Mouse (Mus musculus): ENCODE measurements at regions not wholly inside any gene's neighbourhood (a gene's known extent, or its start where the extent isn't known, plus 50 kb on each side); places are given as distances from the start of the nearest gene placed in this dataset.

GRCm38 (mm10) chr8:12075943-12076342, 202.7 kb upstream of the A230072I06Rik start:
- no peak for DNase-seq

- DNase-seq: no peak
These were observed 201.7 kb upstream of the A230072I06Rik start for GRCm38 (mm10) chr8:12076811-12077375.

GRCm38 (mm10) chr8:12077896-12078295, 200.7 kb upstream of the A230072I06Rik start:
- DNase-seq: no peak

GRCm38 (mm10) chr8:12078679-12079566, 199.7 kb upstream of the A230072I06Rik start:
- no peak for DNase-seq

- DNase-seq: no peak
These were observed 197.1 kb upstream of the A230072I06Rik start for GRCm38 (mm10) chr8:12081536-12081935.

- no peak for DNase-seq
These were observed 191.3 kb upstream of the A230072I06Rik start for GRCm38 (mm10) chr8:12087192-12087800.

GRCm38 (mm10) chr8:12100145-12100544, 178.5 kb upstream of the A230072I06Rik start:
- no peak for DNase-seq

GRCm38 (mm10) chr8:12103296-12103695, 175.3 kb upstream of the A230072I06Rik start:
- no peak for DNase-seq

- DNase-seq: no peak
These were observed 173.3 kb upstream of the A230072I06Rik start for GRCm38 (mm10) chr8:12105106-12105901.

GRCm38 (mm10) chr8:12108578-12108977, 170.0 kb upstream of the A230072I06Rik start:
- DNase-seq: no peak

- no peak for DNase-seq
These were observed 167.0 kb upstream of the A230072I06Rik start for GRCm38 (mm10) chr8:12111626-12112025.

- DNase-seq: no peak
These were observed 165.6 kb upstream of the A230072I06Rik start for GRCm38 (mm10) chr8:12113023-12113422.

GRCm38 (mm10) chr8:12126374-12127001, 152.1 kb upstream of the A230072I06Rik start:
- DNase-seq: peak; percentile 42 to 52

- peak; percentile 18 to 38 for DNase-seq
These were observed 151.4 kb upstream of the A230072I06Rik start for GRCm38 (mm10) chr8:12127106-12127800.

- DNase-seq: no peak
These were observed 150.7 kb upstream of the A230072I06Rik start for GRCm38 (mm10) chr8:12127801-12128490.

- no peak for DNase-seq
These were observed 148.0 kb upstream of the A230072I06Rik start for GRCm38 (mm10) chr8:12130591-12130990.

GRCm38 (mm10) chr8:12134200-12134599, 144.4 kb upstream of the A230072I06Rik start:
- no peak for DNase-seq

GRCm38 (mm10) chr8:12135392-12136177, 143.0 kb upstream of the A230072I06Rik start:
- no peak for DNase-seq

- DNase-seq: no peak
These were observed 142.5 kb upstream of the A230072I06Rik start for GRCm38 (mm10) chr8:12136178-12136455.

- no peak for DNase-seq
These were observed 141.1 kb upstream of the A230072I06Rik start for GRCm38 (mm10) chr8:12137496-12137895.
